Mouse (Mus musculus): Measurements from ENCODE around the gene 4933427D14Rik. TPM values are rescaled to one million over a fixed set of nuclear protein-coding genes. Genes with fewer than 3 reads are reported as not detected.

The 4933427D14Rik gene
- total and polyA plus RNA-seq, 3 experiments, result 4.0 to 22.4 (median 17.0) TPM

GRCm38 (mm10) chr11:72142889-72143288 lies 64.4 kb downstream of the 4933427D14Rik start:
- TF ChIP-seq GATA2 (IDR thresholded peaks at IDR 0.05; ENCODE audit: borderline replicate concordance, low read depth, low read length) (no peak), TAL1 (conservative IDR thresholded peaks at IDR 0.05; ENCODE audit: low read depth, low read length) (no peak), CTCF (IDR thresholded peaks at IDR 0.05; ENCODE audit: low read depth, low read length) (no peak), GATA1 (IDR thresholded peaks at IDR 0.05; ENCODE audit: borderline replicate concordance, low read length) (no peak), POLR2AphosphoS5 (IDR thresholded peaks at IDR 0.05; ENCODE audit: insufficient replicate concordance, low read depth, low read length) (no peak)
- DNase-seq (ENCODE audit: low spot score) (no peak), ATAC-seq (ENCODE audit: extremely low read depth, insufficient number of reproducible peaks, low FRiP score, poor library complexity, severe bottlenecking) (no peak)
- no peaks in the 10 kb centered on the region for H3K9me3 ChIP-seq (replicated peaks)
- H3K36me3 ChIP-seq (replicated peaks), result no peaks in the 10 kb centered on the region
- H3K4me1 ChIP-seq (ENCODE audit: insufficient read depth, low read depth, low read length), result no peaks in the 10 kb centered on the region
- H3K4me3 ChIP-seq (ENCODE audit: low read depth, low read length), result no peak overlapping the region
- H3K27me3 ChIP-seq (ENCODE audit: insufficient read depth, low read length), result peaks cover 7% of the 10 kb centered on the region

GRCm38 (mm10) chr11:72140198-72140597 lies 67.1 kb downstream of the 4933427D14Rik start:
- Histone ChIP-seq H3K9me3 (replicated peaks) (peaks cover 8% of the 10 kb centered on the region), H3K27me3 (ENCODE audit: insufficient read depth, low read length) (0 out of 2 replicates have a peak, but pooled peaks cover 1% of the 10 kb centered on the region), H3K36me3 (replicated peaks) (no peaks in the 10 kb centered on the region), H3K4me3 (ENCODE audit: low read depth, low read length) (no peak overlapping the region), H3K4me1 (ENCODE audit: insufficient read depth, low read depth, low read length) (no peaks in the 10 kb centered on the region)
- TF ChIP-seq CTCF (IDR thresholded peaks at IDR 0.05; ENCODE audit: low read depth, low read length), result no peak
- TF ChIP-seq TAL1 (conservative IDR thresholded peaks at IDR 0.05; ENCODE audit: low read depth, low read length), result no peak
- no peak for TF ChIP-seq GATA2 (IDR thresholded peaks at IDR 0.05; ENCODE audit: borderline replicate concordance, low read depth, low read length)
- TF ChIP-seq POLR2AphosphoS5 (IDR thresholded peaks at IDR 0.05; ENCODE audit: insufficient replicate concordance, low read depth, low read length), result no peak
- TF ChIP-seq GATA1 (IDR thresholded peaks at IDR 0.05; ENCODE audit: borderline replicate concordance, low read length), result no peak
- DNase-seq (ENCODE audit: low spot score) (no peak), ATAC-seq (ENCODE audit: extremely low read depth, insufficient number of reproducible peaks, low FRiP score, poor library complexity, severe bottlenecking) (no peak)

- H3K9me3 ChIP-seq (replicated peaks), result peaks cover 16% of the 10 kb centered on the region
- ATAC-seq (ENCODE audit: extremely low read depth, insufficient number of reproducible peaks, low FRiP score, poor library complexity, severe bottlenecking) (no peak), DNase-seq (ENCODE audit: low spot score) (no peak)
- H3K36me3 ChIP-seq (replicated peaks), result no peaks in the 10 kb centered on the region
- H3K27me3 ChIP-seq (ENCODE audit: insufficient read depth, low read length), result no peaks in the 10 kb centered on the region
- TF ChIP-seq CTCF (IDR thresholded peaks at IDR 0.05; ENCODE audit: low read depth, low read length) (no peak), TAL1 (conservative IDR thresholded peaks at IDR 0.05; ENCODE audit: low read depth, low read length) (no peak), GATA2 (IDR thresholded peaks at IDR 0.05; ENCODE audit: borderline replicate concordance, low read depth, low read length) (no peak), POLR2AphosphoS5 (IDR thresholded peaks at IDR 0.05; ENCODE audit: insufficient replicate concordance, low read depth, low read length) (no peak), GATA1 (IDR thresholded peaks at IDR 0.05; ENCODE audit: borderline replicate concordance, low read length) (no peak)
- no peaks in the 10 kb centered on the region for H3K4me1 ChIP-seq (ENCODE audit: insufficient read depth, low read depth, low read length)
- no peak overlapping the region for H3K4me3 ChIP-seq (ENCODE audit: low read depth, low read length)
Measured at GRCm38 (mm10) chr11:72136231-72136982, 70.9 kb downstream of the 4933427D14Rik start.

GRCm38 (mm10) chr11:72135383-72136158 lies 71.7 kb downstream of the 4933427D14Rik start, which contains the start of gene Pitpnm3:
Gene Pitpnm3 (minus strand): TSS chr11:72135778.
- Histone ChIP-seq H3K4me1 (ENCODE audit: insufficient read depth, low read depth, low read length) (no peaks in the 10 kb centered on the region), H3K9me3 (replicated peaks) (peaks cover 16% of the 10 kb centered on the region), H3K36me3 (replicated peaks) (no peaks in the 10 kb centered on the region), H3K27me3 (ENCODE audit: insufficient read depth, low read length) (no peaks in the 10 kb centered on the region), H3K4me3 (ENCODE audit: low read depth, low read length) (no peak within 1 kb of the TSS; the same call in 1 of the 2 replicates)
- TF ChIP-seq GATA1 (IDR thresholded peaks at IDR 0.05; ENCODE audit: borderline replicate concordance, low read length), result no peak
- TF ChIP-seq TAL1 (conservative IDR thresholded peaks at IDR 0.05; ENCODE audit: low read depth, low read length), result no peak
- no peak for TF ChIP-seq GATA2 (IDR thresholded peaks at IDR 0.05; ENCODE audit: borderline replicate concordance, low read depth, low read length)
- ATAC-seq (ENCODE audit: extremely low read depth, insufficient number of reproducible peaks, low FRiP score, poor library complexity, severe bottlenecking) (no peak), DNase-seq (ENCODE audit: low spot score) (no peak)

- DNase-seq (ENCODE audit: low spot score) (no peak), ATAC-seq (ENCODE audit: extremely low read depth, insufficient number of reproducible peaks, low FRiP score, poor library complexity, severe bottlenecking) (no peak)
- H3K9me3 ChIP-seq (replicated peaks), result peaks cover 16% of the 10 kb centered on the region
- H3K27me3 ChIP-seq (ENCODE audit: insufficient read depth, low read length), result no peaks in the 10 kb centered on the region
- H3K36me3 ChIP-seq (replicated peaks), result no peaks in the 10 kb centered on the region
- H3K4me1 ChIP-seq (ENCODE audit: insufficient read depth, low read depth, low read length), result no peaks in the 10 kb centered on the region
- TF ChIP-seq TAL1 (conservative IDR thresholded peaks at IDR 0.05; ENCODE audit: low read depth, low read length) (no peak), CTCF (IDR thresholded peaks at IDR 0.05; ENCODE audit: low read depth, low read length) (no peak), GATA2 (IDR thresholded peaks at IDR 0.05; ENCODE audit: borderline replicate concordance, low read depth, low read length) (no peak), GATA1 (IDR thresholded peaks at IDR 0.05; ENCODE audit: borderline replicate concordance, low read length) (no peak), POLR2AphosphoS5 (IDR thresholded peaks at IDR 0.05; ENCODE audit: insufficient replicate concordance, low read depth, low read length) (no peak)
- no peak overlapping the region for H3K4me3 ChIP-seq (ENCODE audit: low read depth, low read length)
Measured at GRCm38 (mm10) chr11:72134536-72135382, 72.5 kb downstream of the 4933427D14Rik start.

All from G1E (cell line).